Mouse (Mus musculus) midbrain, postnatal 0 days (tissue): ENCODE data around the gene Nmu. TPM values are rescaled to one million over a fixed set of nuclear protein-coding genes. Genes with fewer than 3 reads are reported as not detected.
A peak's percentile ranks its signal among the peaks of the same experiment; 100 is the strongest.

Source experiments
- ATAC-seq: fragments of 200-750 bp; cut with Nextera tagmentation; 2 replicates; pipeline ENCODE4 v1.8.0; 2017; ENCODE audit warnings: moderate number of reproducible peaks, mild to moderate bottlenecking, moderate TSS enrichment, moderate library complexity; ENCODE audit not compliant: low FRiP score
- DNase-seq: peaks from one replicate; pipeline ENCODE4 v3.0.0-alpha.2; 2015; ENCODE audit warnings: low spot score
- H3K27ac ChIP-seq: fragments of 300-500 bp; sonication (generic); 2 replicates; pipeline ENCODE4 v1.5.1; 2014; ENCODE audit warnings: low read depth, mild to moderate bottlenecking, low read length, mixed read lengths
- H3K27me3 ChIP-seq: fragments of 300-500 bp; sonication (generic); 2 replicates; pipeline ENCODE4 v1.6.1; 2014; ENCODE audit warnings: low read length, control low read depth, mixed read lengths; ENCODE audit not compliant: insufficient read depth
- H3K36me3 ChIP-seq: fragments of 300-500 bp; sonication (generic); 2 replicates; pipeline ENCODE4 v1.6.1; 2014; ENCODE audit warnings: low read length, control low read depth, mixed read lengths; ENCODE audit not compliant: insufficient read depth
- H3K4me1 ChIP-seq: fragments of 300-500 bp; sonication (generic); 2 replicates; pipeline ENCODE4 v1.6.1; 2014; ENCODE audit warnings: mild to moderate bottlenecking, control low read depth, antibody characterized with exemption, low read length, mixed read lengths; ENCODE audit not compliant: insufficient read depth
- H3K4me2 ChIP-seq: fragments of 300-500 bp; sonication (generic); 2 replicates; pipeline ENCODE4 v1.6.1; 2014; ENCODE audit warnings: low read depth, mild to moderate bottlenecking, low read length, mixed read lengths; ENCODE audit not compliant: poor library complexity, severe bottlenecking
- H3K4me3 ChIP-seq: fragments of 300-500 bp; sonication (generic); 2 replicates; pipeline ENCODE4 v1.5.1; 2014; ENCODE audit warnings: low read depth, mild to moderate bottlenecking, low read length, moderate library complexity
- H3K9ac ChIP-seq: fragments of 300-500 bp; sonication (generic); replicated peaks from 2 replicates; pipeline ENCODE4 v1.6.1; 2014; ENCODE audit warnings: mild to moderate bottlenecking, low read length, moderate library complexity, mixed read lengths; ENCODE audit not compliant: poor library complexity, severe bottlenecking
- H3K9me3 ChIP-seq: fragments of 300-500 bp; sonication (generic); 2 replicates; pipeline ENCODE4 v1.6.1; 2016; ENCODE audit warnings: low read length, control low read depth
- CTCF ChIP-seq: IDR thresholded peaks from 2 replicates; pipeline ENCODE4 v1.5.1; 2016; ENCODE audit warnings: antibody characterized with exemption, mild to moderate bottlenecking
- WGBS: fragments of 180-500 bp; shearing (Covaris S2); extraction: QIAGEN DNeasy Blood & Tissue Kit; methylation state at CpG from one replicate; pipeline ENCODE4 v1.1.7; 2014; 5-methylcytosine and 5-hydroxymethylcytosine counted together
- polyA plus RNA-seq: library from polyadenylated mRNA; unstranded; fragments of >200 nt; fragmentation: Nextera tagmentation; extraction: Ambion mirVana; gene quantifications from 2 replicates; pipeline ENCODE4 v1.2.1, GENCODE M21; 2015
- total RNA-seq: library from RNA; depleted of rRNA; stranded (reverse); fragments of >200 nt; gene quantifications from 2 replicates; pipeline ENCODE4 v1.2.3, GENCODE M21; 2014

Nmu gene
- total and polyA plus RNA-seq, 2 experiments from 2014 or later: 1.1 TPM; not detected in 1

- Histone ChIP-seq H3K4me2 (no peak overlapping the region), H3K9me3 (no peaks in the 10 kb centered on the region), H3K36me3 (no peaks in the 10 kb centered on the region), H3K4me1 (no peaks in the 10 kb centered on the region), H3K27ac (no peak overlapping the region), H3K4me3 (no peak overlapping the region), H3K27me3 (no peaks in the 10 kb centered on the region), H3K9ac (no peak overlapping the region)
- DNase-seq (no peak), ATAC-seq (no peak)
- 93% methylated on average over 5 of the region's 5 CpGs for WGBS
- no peak for TF ChIP-seq CTCF
These were observed 18.2 kb upstream of the Nmu start for GRCm38 (mm10) chr5:76381836-76382235.

- Histone ChIP-seq H3K27me3 (no peaks in the 10 kb centered on the region), H3K9me3 (no peaks in the 10 kb centered on the region), H3K27ac (no peak overlapping the region), H3K9ac (no peak overlapping the region), H3K36me3 (no peaks in the 10 kb centered on the region), H3K4me3 (no peak overlapping the region), H3K4me2 (no peak overlapping the region), H3K4me1 (no peaks in the 10 kb centered on the region)
- no peak for TF ChIP-seq CTCF
- WGBS: 42% methylated on average over 3 of the region's 3 CpGs
- ATAC-seq (no peak), DNase-seq (no peak)
These were observed 15.6 kb upstream of the Nmu start for GRCm38 (mm10) chr5:76379216-76379615.

- H3K27ac ChIP-seq: no peak overlapping the region
- H3K4me1 ChIP-seq: no peaks in the 10 kb centered on the region
- no peak overlapping the region for H3K4me2 ChIP-seq
- 87% methylated on average over 8 of the region's 8 CpGs for WGBS
- H3K9ac ChIP-seq: no peak overlapping the region
- no peak for DNase-seq
- TF ChIP-seq CTCF: no peak
- H3K4me3 ChIP-seq: no peak overlapping the region
- H3K9me3 ChIP-seq: no peaks in the 10 kb centered on the region
- no peaks in the 10 kb centered on the region for H3K36me3 ChIP-seq
- no peaks in the 10 kb centered on the region for H3K27me3 ChIP-seq
- ATAC-seq: no peak
These were observed 5.7 kb upstream of the Nmu start for GRCm38 (mm10) chr5:76369215-76369840.

GRCm38 (mm10) chr5:76365406-76365805 is 1.8 kb upstream of the Nmu start:
- H3K9ac ChIP-seq: no peak overlapping the region
- no peak for TF ChIP-seq CTCF
- H3K4me2 ChIP-seq: no peak overlapping the region
- H3K27me3 ChIP-seq: peaks cover 10% of the 10 kb centered on the region; the same call in 1 of the 2 replicates
- no peaks in the 10 kb centered on the region for H3K36me3 ChIP-seq
- 0 out of 2 replicates have a peak, but pooled peaks cover 2% of the 10 kb centered on the region for H3K4me1 ChIP-seq
- no peak overlapping the region for H3K27ac ChIP-seq
- no peaks in the 10 kb centered on the region for H3K9me3 ChIP-seq
- 48% methylated on average over 5 of the region's 5 CpGs for WGBS
- H3K4me3 ChIP-seq: no peak overlapping the region
- no peak for DNase-seq
- no peak for ATAC-seq

- no peak overlapping the region for H3K4me3 ChIP-seq
- H3K4me2 ChIP-seq: no peak overlapping the region
- DNase-seq (no peak), ATAC-seq (no peak)
- WGBS: 79% methylated on average over 4 of the region's 4 CpGs
- H3K9me3 ChIP-seq: no peaks in the 10 kb centered on the region
- H3K9ac ChIP-seq: no peak overlapping the region
- no peaks in the 10 kb centered on the region for H3K36me3 ChIP-seq
- no peak for TF ChIP-seq CTCF
- 0 out of 2 replicates have a peak, but pooled peaks cover 2% of the 10 kb centered on the region for H3K4me1 ChIP-seq
- peaks cover 10% of the 10 kb centered on the region; the same call in 1 of the 2 replicates for H3K27me3 ChIP-seq
- no peak overlapping the region for H3K27ac ChIP-seq
These were observed 2.8 kb downstream of the Nmu start for GRCm38 (mm10) chr5:76360786-76361185.

- no peak for DNase-seq
- Histone ChIP-seq H3K27me3 (peaks cover 10% of the 10 kb centered on the region; the same call in 1 of the 2 replicates), H3K9me3 (no peaks in the 10 kb centered on the region), H3K4me1 (0 out of 2 replicates have a peak, but pooled peaks cover 2% of the 10 kb centered on the region), H3K4me3 (no peak overlapping the region), H3K4me2 (no peak overlapping the region), H3K36me3 (no peaks in the 10 kb centered on the region), H3K9ac (no peak overlapping the region), H3K27ac (no peak overlapping the region)
- no peak for ATAC-seq
- TF ChIP-seq CTCF: peak; percentile 46
- 74% methylated on average over 1 of the region's 1 CpGs for WGBS
These were observed 3.5 kb downstream of the Nmu start for GRCm38 (mm10) chr5:76360057-76360456.
